19 mouse cellular contexts compared by ENCODE assay signal in genomic region chr16:91792477-91793196, GRCm38 (mm10).
DNase-seq lines count a peak whose midpoint lies in the region; ATAC-seq and TF ChIP-seq lines count a peak whose summit lies in the region.
"Had no signal": no experiment of that assay in that cellular context is flagged by ENCODE, and none has a peak within 500 bp of the region (broad histone marks: within the 10 kb centered on the region; RNA-seq: fewer than 3 reads in every experiment).

No protein-coding gene starts in this region.

- H3K36me3 ChIP-seq in heart, embryonic 11.5 days (ENCODE audit: control insufficient read depth, insufficient read depth, low read length), result 0 out of 2 replicates have a peak, but pooled peaks cover 4% of the 10 kb centered on the region
- peaks cover 39% of the 10 kb centered on the region for H3K36me3 ChIP-seq in kidney, embryonic 15.5 days
- peaks cover 21 to 49% of the 10 kb centered on the region in 2 experiments for H3K36me3 ChIP-seq in CH12.LX (replicated peaks in 1 of 2; ENCODE audit: control insufficient read depth in 1 of 2, insufficient read depth in 1 of 2, low read length in 1 of 2)

- in situ Hi-C loops in CH12.LX (cut with MboI; ENCODE audit: low pct_ligation_motif_present, low pct_unique_long_range_greater_than_20kb, low sequenced_read_pairs), result no loop called here

- H3K4me2 ChIP-seq in heart, embryonic 11.5 days, result no peak overlapping the region
- no peak overlapping the region for H3K4me2 ChIP-seq in kidney, embryonic 15.5 days
- H3K4me2 ChIP-seq in CH12.LX (ENCODE audit: insufficient read depth, low read depth, poor library complexity, severe bottlenecking), result no peak overlapping the region
- H3K4me2 ChIP-seq: forebrain, embryonic 12.5 days had no signal

- no peak for ATAC-seq in heart, embryonic 11.5 days (replicated peaks; ENCODE audit: insufficient number of reproducible peaks, low FRiP score, low TSS enrichment)
- 0 out of 2 replicates have a peak, but pooled peaks have one; percentile 18 for ATAC-seq in kidney, embryonic 15.5 days (replicated peaks; ENCODE audit: low FRiP score)
- ATAC-seq: hindbrain, embryonic 16.5 days; midbrain, embryonic 16.5 days had no signal

- no peak for TF ChIP-seq CTCF in CH12.LX (conservative IDR thresholded peaks at IDR 0.05 in 1 of 2, IDR thresholded peaks at IDR 0.05 in 1 of 2; ENCODE audit: low read depth in 2 of 2, low read length in 2 of 2)

- peak; percentile 61 for TF ChIP-seq EP300 in CH12.LX (IDR thresholded peaks at IDR 0.05; ENCODE audit: low read length)

- no peak overlapping the region for H3K4me3 ChIP-seq in heart, embryonic 11.5 days (ENCODE audit: low read depth, low read length)
- H3K4me3 ChIP-seq in kidney, embryonic 15.5 days (replicated peaks), result no peak overlapping the region
- no peak overlapping the region for H3K4me3 ChIP-seq in CH12.LX (replicated peaks in 1 of 3; ENCODE audit: low read depth in 2 of 3, low read length in 2 of 3, poor library complexity in 1 of 3)
- H3K4me3 ChIP-seq: forebrain, embryonic 12.5 days; layer of hippocampus, adult 2 months had no signal

- DNase-seq in heart, postnatal 36 days, result no peak
- DNase-seq in kidney, adult 8-10 months, result no peak
- no peak for DNase-seq in CH12.LX (ENCODE audit: extremely low read depth)
- peak; percentile 47 to 49 for DNase-seq in kidney, postnatal 25 days
- no peak for DNase-seq in thymus, adult 18-20 months
- DNase-seq: cerebellum, adult 11-12 months; cerebellum, postnatal 25 days; gastrocnemius, postnatal 36 days; left cerebral cortex, postnatal 4 days; lung, postnatal 14 days; retina, postnatal 1 day; right cerebral cortex, postnatal 4 days had no signal

- intact Hi-C loops in heart, postnatal 36 days (cut with DNase I), result no loop called here

- no peaks in the 10 kb centered on the region for H3K79me2 ChIP-seq in CH12.LX (replicated peaks; ENCODE audit: control insufficient read depth, extremely low read depth, insufficient read depth, poor library complexity, severe bottlenecking)

- peaks cover 34% of the 10 kb centered on the region for H3K4me1 ChIP-seq in heart, embryonic 11.5 days (ENCODE audit: control insufficient read depth, insufficient read depth, low read length)
- peaks cover 22% of the 10 kb centered on the region for H3K4me1 ChIP-seq in kidney, embryonic 15.5 days
- H3K4me1 ChIP-seq in CH12.LX (ENCODE audit: control insufficient read depth in 1 of 2, insufficient read depth in 2 of 2), result peaks cover 36 to 50% of the 10 kb centered on the region in 2 experiments

- H3K27ac ChIP-seq in heart, embryonic 11.5 days (ENCODE audit: low read depth, low read length), result peak overlapping the region; percentile 25; the same call in 1 of the 2 replicates
- H3K27ac ChIP-seq in kidney, embryonic 15.5 days, result no peak overlapping the region; the same call in 1 of the 2 replicates
- H3K27ac ChIP-seq in CH12.LX (ENCODE audit: insufficient read depth, low read depth), result no peak overlapping the region
- H3K27ac ChIP-seq: forebrain, embryonic 12.5 days; layer of hippocampus, adult 2 months; liver, embryonic 14.5 days had no signal

- dilution Hi-C loops in CH12.LX (cut with MboI; ENCODE audit: extremely low pct_ligation_motif_present, extremely low pct_unique_long_range_greater_than_20kb, low sequenced_read_pairs), result no loop called here

- H3K9ac ChIP-seq in heart, embryonic 11.5 days (ENCODE audit: low read depth, low read length), result no peak overlapping the region
- no peak overlapping the region for H3K9ac ChIP-seq in kidney, embryonic 15.5 days
- no peak overlapping the region for H3K9ac ChIP-seq in CH12.LX (ENCODE audit: insufficient read depth, low read depth)
- H3K9ac ChIP-seq: forebrain, embryonic 12.5 days; liver, embryonic 14.5 days had no signal

- no peak; the same call in 1 of the 2 replicates for TF ChIP-seq RAD21 in CH12.LX (IDR thresholded peaks at IDR 0.05; ENCODE audit: low read depth, low read length)

- no peaks in the 10 kb centered on the region for H3K27me3 ChIP-seq in heart, embryonic 11.5 days (ENCODE audit: control insufficient read depth, insufficient read depth, low read length)
- no peaks in the 10 kb centered on the region for H3K27me3 ChIP-seq in kidney, embryonic 15.5 days
- no peaks in the 10 kb centered on the region for H3K27me3 ChIP-seq in CH12.LX (replicated peaks)
- H3K27me3 ChIP-seq: forebrain, embryonic 12.5 days had no signal

- WGBS in heart, embryonic 11.5 days (ENCODE audit: insufficient replicate concordance), result 69% methylated on average over 8 of the region's 8 CpGs
- WGBS in kidney, embryonic 15.5 days, result 40% methylated on average over 8 of the region's 8 CpGs

- TF ChIP-seq POLR2A in CH12.LX (IDR thresholded peaks at IDR 0.05; ENCODE audit: low read depth, low read length), result no peak

- H3K9me3 ChIP-seq in heart, embryonic 11.5 days (replicated peaks; ENCODE audit: control insufficient read depth, low read length), result no peaks in the 10 kb centered on the region
- no peaks in the 10 kb centered on the region for H3K9me3 ChIP-seq in kidney, embryonic 15.5 days (replicated peaks)
- H3K9me3 ChIP-seq in CH12.LX (replicated peaks; ENCODE audit: low read length), result no peaks in the 10 kb centered on the region
- H3K9me3 ChIP-seq: forebrain, embryonic 12.5 days had no signal

TF ChIP-seq in CH12.LX, 34 proteins besides CTCF, POLR2A, EP300 and RAD21:
- TF ChIP-seq ZMIZ1 (IDR thresholded peaks at IDR 0.05; ENCODE audit: low read depth, low read length) (no peak), CHD1 (IDR thresholded peaks at IDR 0.05; ENCODE audit: low read depth, low read length) (no peak), MEF2A (IDR thresholded peaks at IDR 0.05; ENCODE audit: borderline replicate concordance, low read depth, low read length) (no peak), HCFC1 (IDR thresholded peaks at IDR 0.05; ENCODE audit: low read depth, low read length) (no peak), JUND (conservative IDR thresholded peaks at IDR 0.05; ENCODE audit: low read depth, low read length) (0 out of 2 replicates have a peak, but pooled peaks have one; percentile 54), JUN (IDR thresholded peaks at IDR 0.05; ENCODE audit: insufficient read depth, low read depth, low read length) (peak; percentile 27; the same call in 1 of the 2 replicates), POLR2AphosphoS2 (IDR thresholded peaks at IDR 0.05; ENCODE audit: low read depth, low read length) (no peak), MYC (IDR thresholded peaks at IDR 0.05; ENCODE audit: low read depth, low read length) (no peak), MXI1 (IDR thresholded peaks at IDR 0.05; ENCODE audit: low read depth, low read length) (no peak), TBP (conservative IDR thresholded peaks at IDR 0.05; ENCODE audit: low read depth, low read length) (no peak), USF2 (conservative IDR thresholded peaks at IDR 0.05; ENCODE audit: low read depth, low read length) (no peak), BHLHE40 (IDR thresholded peaks at IDR 0.05; ENCODE audit: low read depth, low read length) (0 out of 2 replicates have a peak, but pooled peaks have one; percentile 1), IRF4 (IDR thresholded peaks at IDR 0.05; ENCODE audit: low read depth, low read length) (peak; percentile 74), NELFE (IDR thresholded peaks at IDR 0.05; ENCODE audit: low read depth, low read length) (no peak), SMC3 (IDR thresholded peaks at IDR 0.05; ENCODE audit: low read depth, low read length) (no peak), USF1 (IDR thresholded peaks at IDR 0.05; ENCODE audit: low read depth, low read length) (no peak), ETS1 (conservative IDR thresholded peaks at IDR 0.05; ENCODE audit: low read depth, low read length) (no peak), ZC3H11A (IDR thresholded peaks at IDR 0.05; ENCODE audit: low read depth, low read length) (no peak), NRF1 (IDR thresholded peaks at IDR 0.05; ENCODE audit: low read depth, low read length) (no peak), UBTF (IDR thresholded peaks at IDR 0.05; ENCODE audit: low read depth, low read length) (no peak), E2F4 (IDR thresholded peaks at IDR 0.05; ENCODE audit: insufficient replicate concordance, low read depth, low read length) (no peak), ZNF384 (IDR thresholded peaks at IDR 0.05; ENCODE audit: low read depth, low read length) (no peak), KAT2A (IDR thresholded peaks at IDR 0.05; ENCODE audit: insufficient replicate concordance, low read length) (no peak), GABPA (IDR thresholded peaks at IDR 0.05; ENCODE audit: insufficient replicate concordance, low read depth, low read length) (no peak), SIN3A (IDR thresholded peaks at IDR 0.05; ENCODE audit: low read length) (no peak), CHD2 (IDR thresholded peaks at IDR 0.05; ENCODE audit: low read length) (no peak), PAX5 (IDR thresholded peaks at IDR 0.05; ENCODE audit: low read length) (no peak)

Comparison
In these comparisons a context has a peak if more than half of its experiments do, and no peak if none do; other contexts are left out.
1. DNase-seq: peak in kidney, postnatal 25 days (2 of 2); none in heart, postnatal 36 days (0 of 2), kidney, adult 8-10 months (0 of 2), CH12.LX (single experiment) and thymus, adult 18-20 months (0 of 2).